Mouse (Mus musculus) C2C12 (cell line): ENCODE data around the gene Mif4gd. TPM values are rescaled to one million over a fixed set of nuclear protein-coding genes. Genes with fewer than 3 reads are reported as not detected.

ENCODE experiments used
- H3K27me3 ChIP-seq: one replicate; pipeline ENCODE4 v1.6.1; 2011; ENCODE audit not compliant: control insufficient read depth, insufficient read depth, insufficient read length
- H3K36me3 ChIP-seq: one replicate; pipeline ENCODE4 v1.6.1; 2011; ENCODE audit not compliant: control insufficient read depth, insufficient read depth
- H3K4me3 ChIP-seq: one replicate; pipeline ENCODE4 v1.5.1; 2011; ENCODE audit warnings: mild to moderate bottlenecking, control low read depth; ENCODE audit not compliant: poor library complexity, insufficient read depth, severe bottlenecking
- H3K79me2 ChIP-seq: one replicate; pipeline ENCODE4 v1.6.1; 2011; ENCODE audit not compliant: control insufficient read depth, insufficient read depth
- H3K79me3 ChIP-seq: one replicate; pipeline ENCODE4 v1.6.1; 2011; ENCODE audit warnings: low read depth, control low read depth
- H3ac ChIP-seq: one replicate; pipeline ENCODE3; 2011; ENCODE audit warnings: low read depth; ENCODE audit not compliant: control insufficient read depth, insufficient read length
- CEBPB ChIP-seq: IDR thresholded peaks from one replicate; pipeline ENCODE4 v1.6.1; 2011; ENCODE audit warnings: low read depth, mild to moderate bottlenecking, control low read depth, moderate library complexity
- CTCF ChIP-seq: IDR thresholded peaks from one replicate; pipeline ENCODE4 v1.5.1; 2011; ENCODE audit not compliant: control insufficient read depth, insufficient read depth, insufficient read length
- FOSL1 ChIP-seq: IDR thresholded peaks from one replicate; pipeline ENCODE4 v1.8.0; 2011; ENCODE audit warnings: mild to moderate bottlenecking, low read length; ENCODE audit not compliant: poor library complexity, insufficient read depth, severe bottlenecking
- MAX ChIP-seq: IDR thresholded peaks from one replicate; pipeline ENCODE4 v1.6.1; 2011; ENCODE audit warnings: mild to moderate bottlenecking, control low read depth
- MYOD1 ChIP-seq: IDR thresholded peaks from one replicate; pipeline ENCODE4 v1.6.1; 2011; ENCODE audit warnings: low read depth; ENCODE audit not compliant: control insufficient read depth, insufficient read length
- MYOG ChIP-seq: IDR thresholded peaks from one replicate; pipeline ENCODE4 v1.6.1; 2011; ENCODE audit not compliant: control insufficient read depth, insufficient read length; ENCODE audit errors: extremely low read depth
- USF1 ChIP-seq: IDR thresholded peaks from one replicate; pipeline ENCODE4 v1.6.1; 2011; ENCODE audit warnings: low read depth, mild to moderate bottlenecking, control low read depth, moderate library complexity
- polyA plus RNA-seq: library from polyadenylated mRNA; unstranded; fragments of >200 nt; fragmentation: generic; extraction: Trizol; gene quantifications from one replicate; pipeline ENCODE4 v1.2.1, GENCODE M21; 2012; ENCODE audit warnings: missing spikeins

Gene Mif4gd
- polyA plus RNA-seq, 1 experiment: 13.4 TPM

DNA sequence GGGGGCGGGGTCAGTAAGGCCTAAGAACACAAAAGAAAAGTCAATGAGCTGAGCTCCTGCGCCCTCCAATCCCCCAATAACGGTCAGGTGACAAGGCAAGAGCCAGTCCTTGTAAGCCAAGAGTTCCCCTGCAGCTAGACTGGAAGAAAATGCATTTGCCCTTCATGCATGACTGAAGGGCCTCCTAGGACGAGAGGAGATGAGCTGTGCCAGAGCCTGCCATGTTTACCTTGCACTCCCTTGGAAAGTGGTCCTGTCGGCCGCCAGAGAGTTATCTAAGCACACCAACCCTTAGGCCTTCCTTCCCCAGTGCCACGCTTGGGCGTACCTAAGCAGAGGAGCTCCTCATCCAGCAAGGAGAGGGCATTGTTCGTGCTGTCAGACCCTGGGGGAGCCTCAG lies 24.8 kb downstream of the Mif4gd start:
- TF ChIP-seq MYOG: no peak
- no peak for TF ChIP-seq MAX
- no peak for TF ChIP-seq USF1
- no peak for TF ChIP-seq MYOD1
- TF ChIP-seq CEBPB: no peak
- no peak for TF ChIP-seq CTCF
- no peak for TF ChIP-seq FOSL1
- H3K4me3 ChIP-seq: no peak overlapping the region
- H3K79me2 ChIP-seq: no peaks in the 10 kb centered on the region
- no peaks in the 10 kb centered on the region for H3K27me3 ChIP-seq
- H3ac ChIP-seq: no peak overlapping the region
- no peaks in the 10 kb centered on the region for H3K79me3 ChIP-seq
- peaks cover 93% of the 10 kb centered on the region for H3K36me3 ChIP-seq

DNA sequence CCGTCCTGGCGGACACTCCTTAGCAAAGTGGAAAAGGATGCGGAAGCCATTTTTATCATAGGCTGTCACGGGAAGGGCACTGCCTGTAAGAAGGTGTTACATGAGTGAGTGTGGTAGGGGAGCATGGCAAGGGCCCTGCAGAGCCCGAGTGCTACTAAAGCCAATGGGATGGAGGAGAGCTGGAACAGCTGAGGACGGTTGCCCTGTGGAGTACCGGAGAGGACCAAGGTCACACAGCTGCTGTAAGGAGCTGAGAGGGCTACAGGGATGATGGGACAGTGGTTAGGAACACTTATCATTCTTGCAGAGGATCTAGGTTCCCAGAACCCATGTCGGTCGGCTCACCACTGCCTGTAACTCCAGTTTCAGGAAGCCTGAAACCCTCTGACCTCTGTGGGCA lies 26.4 kb downstream of the Mif4gd start:
- Histone ChIP-seq H3K79me3 (no peaks in the 10 kb centered on the region), H3ac (no peak overlapping the region), H3K36me3 (peaks cover 93% of the 10 kb centered on the region), H3K27me3 (no peaks in the 10 kb centered on the region), H3K4me3 (no peak overlapping the region), H3K79me2 (no peaks in the 10 kb centered on the region)
- TF ChIP-seq MYOG (no peak), FOSL1 (no peak), USF1 (no peak), CTCF (no peak), CEBPB (no peak), MAX (no peak), MYOD1 (no peak)

DNA sequence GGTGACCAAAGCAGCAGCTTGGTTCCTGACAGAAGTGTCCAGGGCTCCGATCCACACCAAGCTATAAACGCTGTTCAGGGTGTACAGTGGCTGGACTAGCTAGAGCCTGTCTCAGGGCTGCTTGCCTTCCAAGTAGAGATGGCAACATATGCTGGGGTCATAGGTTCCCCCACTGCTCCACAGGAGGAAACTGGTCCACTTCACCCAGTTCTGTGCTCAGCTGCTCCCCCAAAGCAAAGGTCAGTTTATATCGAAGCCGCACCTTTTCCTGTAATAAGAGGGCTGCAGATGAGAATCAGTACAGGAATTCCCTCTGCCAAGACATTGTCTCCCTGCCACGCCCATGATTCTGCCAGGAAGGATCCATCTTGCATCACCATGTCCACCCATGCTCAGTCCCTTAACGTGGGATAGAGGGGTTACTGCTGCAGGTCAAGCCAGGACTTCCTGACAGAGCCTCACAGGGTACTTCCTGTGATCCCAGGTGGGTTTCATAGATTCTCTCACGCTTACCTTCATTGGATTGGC lies 27.1 kb downstream of the Mif4gd start:
- Histone ChIP-seq H3K79me3 (no peaks in the 10 kb centered on the region), H3ac (no peak overlapping the region), H3K4me3 (no peak overlapping the region), H3K36me3 (peaks cover 93% of the 10 kb centered on the region), H3K27me3 (no peaks in the 10 kb centered on the region), H3K79me2 (no peaks in the 10 kb centered on the region)
- no peak for TF ChIP-seq MAX
- no peak for TF ChIP-seq USF1
- no peak for TF ChIP-seq CEBPB
- TF ChIP-seq MYOD1: no peak
- TF ChIP-seq FOSL1: no peak
- TF ChIP-seq MYOG: no peak
- no peak for TF ChIP-seq CTCF

DNA sequence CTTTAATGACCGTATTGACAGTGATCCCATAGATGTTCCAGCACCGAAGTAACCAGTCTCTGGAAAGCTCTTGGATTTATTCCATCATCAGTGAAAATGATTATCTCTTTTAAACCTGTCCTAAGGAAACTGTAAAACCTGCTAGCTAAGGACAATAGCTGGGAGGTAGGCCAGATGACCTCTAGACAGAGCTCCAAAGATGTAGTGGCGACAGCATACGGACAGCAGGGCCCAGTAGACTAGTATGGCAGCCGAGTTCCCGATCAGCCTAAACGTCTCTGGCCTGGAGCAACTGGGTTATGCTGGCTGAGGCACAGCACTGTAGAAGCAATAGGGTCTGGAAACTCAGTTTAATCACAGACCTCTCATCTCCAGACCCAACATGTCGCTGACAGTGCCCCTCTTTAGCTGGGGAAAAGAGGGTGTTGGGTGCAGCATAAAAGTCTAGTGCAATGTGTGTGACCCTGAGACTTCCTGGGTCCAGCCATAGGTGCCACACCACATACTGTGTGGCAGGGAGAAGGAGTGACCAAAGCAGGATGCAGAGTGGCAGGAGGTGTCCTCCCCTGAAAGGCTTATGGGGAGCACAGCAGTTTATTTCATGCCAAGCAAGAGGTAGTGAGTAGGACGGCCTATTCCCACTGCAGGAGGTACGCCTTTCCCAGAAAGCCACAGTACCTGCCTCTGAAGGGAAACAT lies 28.2 kb downstream of the Mif4gd start:
- Histone ChIP-seq H3K4me3 (no peak overlapping the region), H3K27me3 (no peaks in the 10 kb centered on the region), H3K79me3 (no peaks in the 10 kb centered on the region), H3K79me2 (no peaks in the 10 kb centered on the region), H3K36me3 (peaks cover 90% of the 10 kb centered on the region), H3ac (no peak overlapping the region)
- no peak for TF ChIP-seq CTCF

DNA sequence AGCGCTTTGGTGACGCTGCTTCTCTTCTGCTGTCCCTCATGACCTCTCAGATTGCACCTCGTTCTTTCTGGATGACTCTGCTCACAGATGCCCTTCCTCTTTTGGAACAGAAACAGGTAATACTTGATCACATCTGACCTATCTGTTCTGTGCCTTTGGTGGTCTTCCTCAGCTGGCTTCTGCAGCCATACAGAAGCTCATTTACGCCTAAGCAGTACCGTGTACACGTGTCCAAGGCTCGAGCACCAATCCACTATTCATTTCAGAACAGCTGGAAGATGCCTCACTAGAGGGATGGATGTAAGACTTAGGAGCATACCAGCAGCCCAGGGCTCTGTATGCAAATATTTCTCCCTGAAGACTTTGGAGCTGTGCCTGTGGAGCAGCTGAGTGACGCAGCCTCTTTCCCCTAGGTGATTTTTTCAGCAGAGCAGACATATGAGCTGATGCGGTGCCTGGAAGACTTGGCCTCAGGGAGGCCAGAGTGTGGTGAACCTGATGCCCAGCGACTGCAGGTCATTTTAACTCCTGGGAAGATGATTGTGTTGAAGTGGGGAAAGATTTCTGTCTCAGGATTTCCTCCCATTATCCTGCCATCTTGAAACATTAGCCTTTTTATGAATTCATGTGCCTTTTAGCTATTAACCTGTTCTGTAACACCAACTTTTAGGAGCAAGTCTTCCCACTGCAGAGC lies 29.7 kb downstream of the Mif4gd start:
- no peak overlapping the region for H3ac ChIP-seq
- TF ChIP-seq CTCF (no peak), CEBPB (no peak), MYOD1 (no peak), FOSL1 (no peak), MYOG (no peak), USF1 (no peak), MAX (no peak)
- peaks cover 97% of the 10 kb centered on the region for H3K36me3 ChIP-seq

DNA sequence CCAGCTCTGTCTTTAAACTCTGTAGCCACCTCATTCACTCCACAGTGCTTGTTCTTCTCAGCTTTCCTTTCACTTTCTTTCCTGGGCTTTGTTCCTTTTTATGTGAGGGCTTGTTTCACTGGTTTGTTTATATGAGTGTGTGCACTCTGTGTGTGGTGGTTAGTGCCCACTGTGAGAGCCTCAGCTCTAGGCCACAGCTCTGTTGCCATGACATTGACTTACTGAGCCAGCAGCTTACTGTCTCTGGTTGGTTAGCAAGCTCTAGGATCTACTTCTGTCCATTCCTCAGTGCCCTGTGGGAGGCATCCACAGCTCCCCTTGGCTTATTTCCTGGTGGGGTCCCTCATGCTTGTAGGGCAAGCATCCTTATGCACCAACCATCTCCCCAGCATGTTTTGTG lies 33.7 kb downstream of the Mif4gd start:
- Histone ChIP-seq H3ac (no peak overlapping the region), H3K4me3 (no peak overlapping the region), H3K36me3 (peaks cover 80% of the 10 kb centered on the region), H3K79me2 (peaks cover 10% of the 10 kb centered on the region), H3K27me3 (no peaks in the 10 kb centered on the region), H3K79me3 (no peaks in the 10 kb centered on the region)
- TF ChIP-seq MYOD1 (no peak), USF1 (no peak), CTCF (no peak), MYOG (no peak), MAX (no peak)

More for the DNA sequence above, 29.7 kb downstream of the Mif4gd start:
- H3K79me2 ChIP-seq: no peaks in the 10 kb centered on the region
- no peaks in the 10 kb centered on the region for H3K27me3 ChIP-seq
- no peak overlapping the region for H3K4me3 ChIP-seq
- no peaks in the 10 kb centered on the region for H3K79me3 ChIP-seq
